Mouse (Mus musculus) midbrain, postnatal 0 days (tissue): ENCODE results near the gene Entpd4b. TPM values are rescaled to one million over a fixed set of nuclear protein-coding genes. Genes with fewer than 3 reads are reported as not detected.
"Not testable (repeated sequence)": the region's sequence is repeated elsewhere in the genome, so short reads cannot be mapped to it uniquely, and the experiment has no call there.

Experiments
- ATAC-seq: fragments of 200-750 bp; cut with Nextera tagmentation; 2 replicates; pipeline ENCODE4 v1.8.0; 2017; ENCODE audit warnings: moderate number of reproducible peaks, mild to moderate bottlenecking, moderate TSS enrichment, moderate library complexity; ENCODE audit not compliant: low FRiP score
- DNase-seq: peaks from one replicate; pipeline ENCODE4 v3.0.0-alpha.2; 2015; ENCODE audit warnings: low spot score
- H3K27ac ChIP-seq: fragments of 300-500 bp; sonication (generic); 2 replicates; pipeline ENCODE4 v1.5.1; 2014; ENCODE audit warnings: low read depth, mild to moderate bottlenecking, low read length, mixed read lengths
- H3K27me3 ChIP-seq: fragments of 300-500 bp; sonication (generic); 2 replicates; pipeline ENCODE4 v1.6.1; 2014; ENCODE audit warnings: low read length, control low read depth, mixed read lengths; ENCODE audit not compliant: insufficient read depth
- H3K36me3 ChIP-seq: fragments of 300-500 bp; sonication (generic); 2 replicates; pipeline ENCODE4 v1.6.1; 2014; ENCODE audit warnings: low read length, control low read depth, mixed read lengths; ENCODE audit not compliant: insufficient read depth
- H3K4me1 ChIP-seq: fragments of 300-500 bp; sonication (generic); 2 replicates; pipeline ENCODE4 v1.6.1; 2014; ENCODE audit warnings: mild to moderate bottlenecking, control low read depth, antibody characterized with exemption, low read length, mixed read lengths; ENCODE audit not compliant: insufficient read depth
- H3K4me2 ChIP-seq: fragments of 300-500 bp; sonication (generic); 2 replicates; pipeline ENCODE4 v1.6.1; 2014; ENCODE audit warnings: low read depth, mild to moderate bottlenecking, low read length, mixed read lengths; ENCODE audit not compliant: poor library complexity, severe bottlenecking
- H3K4me3 ChIP-seq: fragments of 300-500 bp; sonication (generic); 2 replicates; pipeline ENCODE4 v1.5.1; 2014; ENCODE audit warnings: low read depth, mild to moderate bottlenecking, low read length, moderate library complexity
- H3K9ac ChIP-seq: fragments of 300-500 bp; sonication (generic); replicated peaks from 2 replicates; pipeline ENCODE4 v1.6.1; 2014; ENCODE audit warnings: mild to moderate bottlenecking, low read length, moderate library complexity, mixed read lengths; ENCODE audit not compliant: poor library complexity, severe bottlenecking
- H3K9me3 ChIP-seq: fragments of 300-500 bp; sonication (generic); 2 replicates; pipeline ENCODE4 v1.6.1; 2016; ENCODE audit warnings: low read length, control low read depth
- WGBS: fragments of 180-500 bp; shearing (Covaris S2); extraction: QIAGEN DNeasy Blood & Tissue Kit; methylation state at CpG from one replicate; pipeline ENCODE4 v1.1.7; 2014; 5-methylcytosine and 5-hydroxymethylcytosine counted together
- polyA plus RNA-seq: library from polyadenylated mRNA; unstranded; fragments of >200 nt; fragmentation: Nextera tagmentation; extraction: Ambion mirVana; gene quantifications from 2 replicates; pipeline ENCODE4 v1.2.1, GENCODE M21; 2015
- total RNA-seq: library from RNA; depleted of rRNA; stranded (reverse); fragments of >200 nt; gene quantifications from 2 replicates; pipeline ENCODE4 v1.2.3, GENCODE M21; 2014; rRNA removed

Entpd4b gene
- total and polyA plus RNA-seq, 2 experiments from 2014 or later, result 12.8 to 16.6 TPM

GRCm38 (mm10) chr14:69544033-69544432, 11.2 kb upstream of the Entpd4b start:
- not testable (repeated sequence) for H3K4me3 ChIP-seq, H3K9ac ChIP-seq, ATAC-seq, H3K4me2 ChIP-seq, H3K27ac ChIP-seq, DNase-seq, H3K4me1 ChIP-seq, H3K27me3 ChIP-seq, H3K9me3 ChIP-seq, H3K36me3 ChIP-seq
- no CpG with 5 or more reads among the region's 7 CpGs for WGBS

- not testable (repeated sequence) for H3K4me1 ChIP-seq, DNase-seq, H3K4me3 ChIP-seq, H3K27ac ChIP-seq, H3K9me3 ChIP-seq, ATAC-seq, H3K9ac ChIP-seq, H3K27me3 ChIP-seq, H3K4me2 ChIP-seq, H3K36me3 ChIP-seq
- no CpG with 5 or more reads among the region's 2 CpGs for WGBS
These were observed 10.2 kb upstream of the Entpd4b start for GRCm38 (mm10) chr14:69545052-69545451.

GRCm38 (mm10) chr14:69547310-69547709, 7.9 kb upstream of the Entpd4b start:
- no CpG with 5 or more reads among the region's 4 CpGs for WGBS
- H3K36me3 ChIP-seq, ATAC-seq, DNase-seq, H3K4me1 ChIP-seq, H3K9me3 ChIP-seq, H3K4me2 ChIP-seq, H3K27ac ChIP-seq, H3K4me3 ChIP-seq, H3K9ac ChIP-seq, H3K27me3 ChIP-seq: not testable (repeated sequence)

- no CpG with 5 or more reads among the region's 8 CpGs for WGBS
- not testable (repeated sequence) for ATAC-seq
These were observed 1.6 kb downstream of the Entpd4b start for GRCm38 (mm10) chr14:69556820-69557219.

GRCm38 (mm10) chr14:69557550-69557949, 2.3 kb downstream of the Entpd4b start:
- not testable (repeated sequence) for H3K27me3 ChIP-seq, H3K27ac ChIP-seq, H3K4me3 ChIP-seq, H3K36me3 ChIP-seq, ATAC-seq, H3K9me3 ChIP-seq, DNase-seq, H3K9ac ChIP-seq, H3K4me1 ChIP-seq, H3K4me2 ChIP-seq
- WGBS, result no CpG with 5 or more reads among the region's 14 CpGs

More at GRCm38 (mm10) chr14:69556820-69557219, 1.6 kb downstream of the Entpd4b start:
- not testable (repeated sequence) for H3K9me3 ChIP-seq, H3K36me3 ChIP-seq, DNase-seq, H3K27me3 ChIP-seq, H3K4me1 ChIP-seq, H3K9ac ChIP-seq, H3K4me2 ChIP-seq, H3K27ac ChIP-seq, H3K4me3 ChIP-seq

Other genes with a start within 250 kb of the Entpd4b start
- not detected in 2 replicates for gene Gm16867, start 52.1 kb upstream of the Entpd4b start, total RNA-seq
- not detected in 2 replicates for gene Gm16867, start 52.1 kb upstream of the Entpd4b start, polyA plus RNA-seq
- not detected in 2 replicates for gene Gm27179, start 42.9 kb upstream of the Entpd4b start, total RNA-seq
- gene Gm27179, start 42.9 kb upstream of the Entpd4b start, polyA plus RNA-seq, result not detected in 2 replicates